Mouse (Mus musculus) activated CD4-positive, CD25-positive, alpha-beta regulatory T cell (primary cell): Measurements from ENCODE around the gene Gm4707. TPM values are rescaled to one million over a fixed set of nuclear protein-coding genes. Genes with fewer than 3 reads are reported as not detected.

ENCODE experiments used
- polyA plus RNA-seq, 2 experiments: library from polyadenylated mRNA; unstranded; fragments of 100-300 nt; shearing (Covaris generic); gene quantifications; one replicate each; pipeline ENCODE4 v1.2.1; 2017

The Gm4707 gene
- polyA plus RNA-seq, result 1 to 10 TPM; 3.9 to 6.3 TPM

DNA sequence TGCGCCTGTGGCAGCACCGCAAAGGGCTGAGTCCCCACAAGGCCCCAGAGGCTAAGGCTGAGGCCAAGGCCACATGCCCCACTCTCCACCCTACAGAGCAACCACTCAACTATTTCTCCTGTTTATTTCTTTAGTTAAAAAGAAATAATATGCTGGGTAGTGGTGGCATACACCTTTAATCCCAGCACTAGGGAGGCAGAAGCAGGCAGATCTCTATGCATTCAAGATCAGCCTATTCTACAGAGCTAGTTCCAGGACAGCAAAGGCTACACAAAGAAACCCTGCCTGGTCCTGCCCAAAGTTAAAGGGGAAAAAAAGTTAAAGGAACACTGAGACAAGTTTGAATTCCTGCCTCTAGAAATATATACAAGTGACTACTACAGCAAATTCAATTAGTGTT lies at the start of gene Gm4707:
Gene Gm4707, minus strand, starts transcription at position 101 of the 400 bp plus-strand sequence.

DNA sequence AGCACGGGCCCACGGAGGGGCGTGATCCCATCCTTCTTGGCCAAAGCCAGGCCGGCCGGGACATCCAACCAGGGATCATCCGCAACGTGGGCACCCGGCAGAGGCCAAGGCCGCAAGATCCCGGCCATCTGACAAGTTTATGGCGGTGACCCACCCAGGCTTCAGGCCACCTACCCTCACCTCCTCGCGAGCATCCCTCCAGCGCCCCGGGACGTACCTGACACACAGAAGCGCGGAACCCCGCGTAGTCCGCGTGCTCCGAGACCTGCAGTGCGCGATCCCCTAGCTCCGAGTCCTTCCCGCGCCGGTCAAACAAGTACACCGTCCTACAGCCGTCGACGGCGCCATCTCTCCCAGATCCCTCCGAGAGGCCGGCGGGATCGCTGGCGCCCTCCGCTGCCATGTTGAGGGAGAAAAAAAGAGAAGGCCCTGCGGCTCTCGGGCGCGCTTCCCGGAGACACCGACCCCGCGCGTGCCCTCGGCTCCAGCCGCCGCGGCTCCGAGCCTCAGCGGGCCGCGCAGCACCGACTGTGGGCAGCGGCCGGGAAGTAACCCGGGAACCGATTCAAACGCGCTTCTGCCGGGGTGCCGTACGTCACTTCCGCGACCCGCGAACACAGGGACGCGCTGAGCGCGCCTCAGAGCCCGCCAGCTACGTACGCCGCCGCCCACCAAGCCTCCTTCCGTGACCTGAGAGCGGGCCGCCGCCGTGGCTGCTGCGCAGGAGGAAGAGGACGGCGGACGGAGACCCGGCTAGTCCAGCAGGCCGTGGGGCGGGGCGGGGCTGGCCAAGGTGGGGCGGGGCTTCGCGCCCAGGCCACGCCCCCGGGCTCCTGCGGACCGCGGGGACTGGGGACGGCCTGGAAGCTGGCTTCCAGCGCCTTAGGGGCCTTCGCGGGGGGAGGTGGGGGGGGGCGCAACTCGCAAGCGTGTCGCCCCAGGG lies 15.3 kb upstream of the Gm4707 start, which contains the start of gene Smchd1:
Gene Smchd1, minus strand, starts transcription at position 582 of the 943 bp plus-strand sequence.

Other genes starting within 250 kb of the Gm4707 start
- 1 to 10 TPM in 1 of 2 experiments, not detected in 1; 1.1 TPM for gene Emilin2, start 147.9 kb downstream of the Gm4707 start, polyA plus RNA-seq
- gene Smchd1, start 15.4 kb upstream of the Gm4707 start, polyA plus RNA-seq, result 100 to 1,000 TPM; 153 to 171 TPM
- gene Ndc80, start 66.9 kb upstream of the Gm4707 start, polyA plus RNA-seq, result 10 to 100 TPM; 14.2 to 19.2 TPM
- gene Spdya, start 92.1 kb upstream of the Gm4707 start, polyA plus RNA-seq, result 1 to 10 TPM in 1 of 2 experiments, under 1 TPM in 1; 0.79 to 1.0 TPM
- gene Wdr43, start 156.0 kb upstream of the Gm4707 start, polyA plus RNA-seq, result 100 to 1,000 TPM in 1 of 2 experiments, 10 to 100 TPM in 1; 86.2 to 134 TPM
- under 1 TPM in 1 of 2 experiments, not detected in 1; 0.05 TPM for gene Togaram2, start 213.3 kb upstream of the Gm4707 start, polyA plus RNA-seq